Comparison of ENCODE assay signal across 27 mouse cellular contexts in genomic region chr9:42194939-42195338, GRCm38 (mm10).
DNase-seq lines count a peak whose midpoint lies in the region; ATAC-seq and TF ChIP-seq lines count a peak whose summit lies in the region.
"Had no signal": no experiment of that assay in that cellular context is flagged by ENCODE, and none has a peak within 500 bp of the region (broad histone marks: within the 10 kb centered on the region; RNA-seq: fewer than 3 reads in every experiment).

No protein-coding gene starts in this region.

- TF ChIP-seq CTCF in gastrocnemius, adult 2 months (IDR thresholded peaks at IDR 0.05): no peak
- TF ChIP-seq CTCF in stomach, postnatal 0 days (IDR thresholded peaks at IDR 0.05; ENCODE audit: low read depth): no peak

- H3K4me3 ChIP-seq in gastrocnemius, adult 2 months: no peak overlapping the region
- no peak overlapping the region for H3K4me3 ChIP-seq in lung, embryonic 15.5 days
- no peak overlapping the region for H3K4me3 ChIP-seq in stomach, postnatal 0 days (ENCODE audit: low read depth, low read length)
- H3K4me3 ChIP-seq: embryonic facial prominence, embryonic 10.5 days; embryonic facial prominence, embryonic 13.5 days; erythroblast, embryonic 14.5 days; forebrain, embryonic 12.5 days; forebrain, embryonic 15.5 days; heart, embryonic 13.5 days had no signal

- no peak for DNase-seq in gastrocnemius, adult 2 months
- no peak for DNase-seq in gastrocnemius, adult 8-10 months (ENCODE audit: low spot score in 2 of 2)
- no peak for DNase-seq in lung, postnatal 10 days
- peak; percentile 44 for DNase-seq in lung, postnatal 36 days
- no peak for DNase-seq in lung, postnatal 4 days
- no peak for DNase-seq in stomach, postnatal 0 days (ENCODE audit: low spot score)
- no peak for DNase-seq in left cerebral cortex, postnatal 10 days (ENCODE audit: extremely low spot score in 1 of 2, low spot score in 2 of 2)
- DNase-seq: adrenal gland, adult 8-10 months; adrenal gland, postnatal 25 days; cerebellum, adult 11-12 months; cerebellum, adult 8-10 months; cerebellum, postnatal 10 days; cerebellum, postnatal 36 days; embryo, embryonic 11 days; gastrocnemius, postnatal 14 days; heart, postnatal 14 days had no signal

- TF ChIP-seq EP300 in stomach, postnatal 0 days (optimal IDR thresholded peaks at IDR 0.05): no peak

- H3K9ac ChIP-seq in lung, embryonic 15.5 days: no peak overlapping the region
- H3K9ac ChIP-seq in stomach, postnatal 0 days (ENCODE audit: low read length): no peak overlapping the region
- H3K9ac ChIP-seq: embryonic facial prominence, embryonic 13.5 days; forebrain, embryonic 12.5 days; forebrain, embryonic 15.5 days; heart, embryonic 13.5 days; hindbrain, embryonic 14.5 days had no signal

- no peak overlapping the region for H3K4me2 ChIP-seq in lung, embryonic 15.5 days
- no peak overlapping the region for H3K4me2 ChIP-seq in stomach, postnatal 0 days (replicated peaks; ENCODE audit: low read depth)
- H3K4me2 ChIP-seq: embryonic facial prominence, embryonic 13.5 days; forebrain, embryonic 12.5 days; forebrain, embryonic 15.5 days; heart, embryonic 13.5 days; hindbrain, embryonic 14.5 days had no signal

- intact Hi-C loops in gastrocnemius, adult 2 months (cut with DNase I): no loop called here
- intact Hi-C loops in left cerebral cortex, postnatal 10 days (cut with DNase I): no loop called here

- no peaks in the 10 kb centered on the region for H3K9me3 ChIP-seq in lung, embryonic 15.5 days
- H3K9me3 ChIP-seq in stomach, postnatal 0 days (ENCODE audit: control insufficient read depth, low read length): no peaks in the 10 kb centered on the region
- H3K9me3 ChIP-seq: embryonic facial prominence, embryonic 10.5 days; embryonic facial prominence, embryonic 13.5 days; forebrain, embryonic 12.5 days; forebrain, embryonic 15.5 days; G1E; heart, embryonic 13.5 days had no signal

- H3K27ac ChIP-seq in gastrocnemius, adult 2 months: peak overlapping the region; percentile 16; the same call in 1 of the 2 replicates
- peak overlapping the region; percentile 10; the same call in 1 of the 2 replicates for H3K27ac ChIP-seq in lung, embryonic 15.5 days
- H3K27ac ChIP-seq in stomach, postnatal 0 days (replicated peaks): peak overlapping the region; percentile 90
- H3K27ac ChIP-seq: embryonic facial prominence, embryonic 10.5 days; embryonic facial prominence, embryonic 13.5 days; forebrain, embryonic 12.5 days; forebrain, embryonic 15.5 days; heart, embryonic 13.5 days; hindbrain, embryonic 14.5 days; hindbrain, postnatal 0 days had no signal

- peaks cover 39% of the 10 kb centered on the region for H3K4me1 ChIP-seq in lung, embryonic 15.5 days
- H3K4me1 ChIP-seq in stomach, postnatal 0 days (replicated peaks; ENCODE audit: control insufficient read depth, insufficient read depth): no peaks in the 10 kb centered on the region
- H3K4me1 ChIP-seq: embryonic facial prominence, embryonic 13.5 days; forebrain, embryonic 15.5 days had no signal

- WGBS in lung, embryonic 15.5 days: 64% methylated on average over 6 of the region's 6 CpGs
- 75% methylated on average over 6 of the region's 6 CpGs for WGBS in stomach, postnatal 0 days

- H3K27me3 ChIP-seq in lung, embryonic 15.5 days: no peaks in the 10 kb centered on the region
- no peaks in the 10 kb centered on the region for H3K27me3 ChIP-seq in stomach, postnatal 0 days (ENCODE audit: control insufficient read depth, insufficient read depth, low read length)
- H3K27me3 ChIP-seq: embryonic facial prominence, embryonic 13.5 days; forebrain, embryonic 12.5 days; forebrain, embryonic 15.5 days had no signal

- ATAC-seq in lung, embryonic 15.5 days (ENCODE audit: borderline replicate concordance, extremely low read depth, low FRiP score, low TSS enrichment): no peak
- ATAC-seq in stomach, postnatal 0 days (ENCODE audit: low FRiP score, low TSS enrichment): no peak
- ATAC-seq: forebrain, embryonic 15.5 days; hindbrain, postnatal 0 days; Patski had no signal

- H3K36me3 ChIP-seq in lung, embryonic 15.5 days: no peaks in the 10 kb centered on the region
- no peaks in the 10 kb centered on the region for H3K36me3 ChIP-seq in stomach, postnatal 0 days (ENCODE audit: control insufficient read depth, insufficient read depth, low read length)
- H3K36me3 ChIP-seq: embryonic facial prominence, embryonic 10.5 days; embryonic facial prominence, embryonic 13.5 days; forebrain, embryonic 12.5 days; forebrain, embryonic 15.5 days; G1E; heart, embryonic 13.5 days had no signal

Comparison
In these comparisons a context has a peak if more than half of its experiments do, and no peak if none do; other contexts are left out.
1. H3K27ac ChIP-seq: peak in every context shown above with its lines; median percentile 90 in stomach, postnatal 0 days; 16 in gastrocnemius, adult 2 months; 10 in lung, embryonic 15.5 days.